Mouse (Mus musculus) lung, embryonic 15.5 days (tissue): Measurements from ENCODE around the gene Ppp1r15a. TPM values are rescaled to one million over a fixed set of nuclear protein-coding genes. Genes with fewer than 3 reads are reported as not detected.
A peak's percentile ranks its signal among the peaks of the same experiment; 100 is the strongest.

Experiments
- ATAC-seq: fragments of 200-750 bp; cut with Nextera tagmentation; 2 replicates; pipeline ENCODE4 v1.8.0; 2017; ENCODE audit warnings: moderate number of reproducible peaks, borderline replicate concordance; ENCODE audit not compliant: low FRiP score, low TSS enrichment; ENCODE audit errors: extremely low read depth
- H3K27ac ChIP-seq: fragments of 300-500 bp; sonication (generic); 2 replicates; pipeline ENCODE4 v1.5.1; 2015; ENCODE audit warnings: moderate library complexity, mild to moderate bottlenecking, inconsistent platforms
- H3K27me3 ChIP-seq: fragments of 300-500 bp; sonication (generic); 2 replicates; pipeline ENCODE4 v1.6.1; 2015; ENCODE audit warnings: inconsistent platforms
- H3K36me3 ChIP-seq: fragments of 300-500 bp; sonication (generic); 2 replicates; pipeline ENCODE4 v1.6.1; 2015; ENCODE audit warnings: inconsistent platforms
- H3K4me1 ChIP-seq: fragments of 300-500 bp; sonication (generic); 2 replicates; pipeline ENCODE4 v1.6.1; 2015; ENCODE audit warnings: inconsistent platforms
- H3K4me2 ChIP-seq: fragments of 300-500 bp; sonication (generic); 2 replicates; pipeline ENCODE4 v1.6.1; 2015; ENCODE audit warnings: inconsistent platforms, mild to moderate bottlenecking, moderate library complexity
- H3K4me3 ChIP-seq: fragments of 300-500 bp; sonication (generic); 2 replicates; pipeline ENCODE4 v1.5.1; 2015; ENCODE audit warnings: mild to moderate bottlenecking, inconsistent platforms
- H3K9ac ChIP-seq: fragments of 300-500 bp; sonication (generic); 2 replicates; pipeline ENCODE4 v1.6.1; 2015; ENCODE audit warnings: inconsistent platforms
- H3K9me3 ChIP-seq: fragments of 300-500 bp; sonication (generic); 2 replicates; pipeline ENCODE4 v1.6.1; 2016; ENCODE audit warnings: inconsistent platforms
- WGBS: fragments of 180-500 bp; shearing (Covaris S2); methylation state at CpG from one replicate; pipeline ENCODE4 v1.1.7; 2015; 5-methylcytosine and 5-hydroxymethylcytosine counted together
- polyA plus RNA-seq: library from polyadenylated mRNA; unstranded; fragments of >200 nt; fragmentation: Nextera tagmentation; extraction: Ambion mirVana; gene quantifications from 2 replicates; pipeline ENCODE4 v1.2.1, GENCODE M21; 2015

Gene Ppp1r15a
- 21.9 and 22.9 TPM in 2 replicates for polyA plus RNA-seq

DNA sequence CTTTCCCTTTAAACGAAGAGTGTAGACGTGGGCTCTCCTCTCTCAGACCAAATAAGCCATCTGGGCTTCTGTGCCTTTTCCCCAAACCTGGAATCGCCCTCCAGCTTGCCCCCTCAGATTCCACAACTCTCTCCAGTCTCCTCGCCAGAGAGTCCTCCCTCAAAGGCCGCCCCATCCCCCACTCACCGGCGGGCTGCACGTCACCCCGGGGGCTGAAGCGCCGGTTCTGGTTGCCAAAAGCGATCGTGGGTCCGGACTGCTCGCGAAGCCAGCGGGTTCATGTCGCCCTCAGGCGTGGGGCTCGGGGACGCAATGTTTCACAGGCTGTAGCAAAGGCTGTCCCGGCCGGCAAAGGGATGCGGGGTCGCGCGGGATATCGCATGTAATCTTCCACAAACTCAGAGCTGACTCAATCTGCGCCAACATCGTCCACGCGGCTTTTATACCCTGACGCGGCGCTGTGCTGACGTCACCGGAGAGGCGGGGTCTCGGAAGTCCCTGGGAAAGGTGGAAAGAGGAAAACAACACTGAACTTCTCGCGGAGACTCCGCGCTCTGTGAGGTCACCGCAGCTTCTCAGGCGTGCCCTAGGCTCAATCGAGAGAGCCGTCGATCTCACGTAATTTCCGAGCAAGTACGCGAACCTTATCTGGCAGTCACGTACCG, at the start of gene Ppp1r15a, which contains the start of gene Plekha4:
Gene Ppp1r15a (minus strand): TSS at position 460 of the 665 bp plus-strand sequence.
Gene Plekha4 (plus strand): TSS at position 522 of the 665 bp plus-strand sequence.
- ATAC-seq = peak; percentile 75
- Histone ChIP-seq H3K4me3 (peak within 1 kb of the TSS; percentile 84), H3K27ac (peak within 1 kb of the TSS; percentile 85), H3K4me1 (peaks cover 55% of the 10 kb centered on the region), H3K36me3 (peaks cover 4% of the 10 kb centered on the region; the same call in 1 of the 2 replicates), H3K9ac (peak within 1 kb of the TSS; percentile 92), H3K9me3 (no peaks in the 10 kb centered on the region), H3K4me2 (peak within 1 kb of the TSS; percentile 71), H3K27me3 (no peaks in the 10 kb centered on the region)
- under 1% methylated on average over 54 of the region's 54 CpGs for WGBS

DNA sequence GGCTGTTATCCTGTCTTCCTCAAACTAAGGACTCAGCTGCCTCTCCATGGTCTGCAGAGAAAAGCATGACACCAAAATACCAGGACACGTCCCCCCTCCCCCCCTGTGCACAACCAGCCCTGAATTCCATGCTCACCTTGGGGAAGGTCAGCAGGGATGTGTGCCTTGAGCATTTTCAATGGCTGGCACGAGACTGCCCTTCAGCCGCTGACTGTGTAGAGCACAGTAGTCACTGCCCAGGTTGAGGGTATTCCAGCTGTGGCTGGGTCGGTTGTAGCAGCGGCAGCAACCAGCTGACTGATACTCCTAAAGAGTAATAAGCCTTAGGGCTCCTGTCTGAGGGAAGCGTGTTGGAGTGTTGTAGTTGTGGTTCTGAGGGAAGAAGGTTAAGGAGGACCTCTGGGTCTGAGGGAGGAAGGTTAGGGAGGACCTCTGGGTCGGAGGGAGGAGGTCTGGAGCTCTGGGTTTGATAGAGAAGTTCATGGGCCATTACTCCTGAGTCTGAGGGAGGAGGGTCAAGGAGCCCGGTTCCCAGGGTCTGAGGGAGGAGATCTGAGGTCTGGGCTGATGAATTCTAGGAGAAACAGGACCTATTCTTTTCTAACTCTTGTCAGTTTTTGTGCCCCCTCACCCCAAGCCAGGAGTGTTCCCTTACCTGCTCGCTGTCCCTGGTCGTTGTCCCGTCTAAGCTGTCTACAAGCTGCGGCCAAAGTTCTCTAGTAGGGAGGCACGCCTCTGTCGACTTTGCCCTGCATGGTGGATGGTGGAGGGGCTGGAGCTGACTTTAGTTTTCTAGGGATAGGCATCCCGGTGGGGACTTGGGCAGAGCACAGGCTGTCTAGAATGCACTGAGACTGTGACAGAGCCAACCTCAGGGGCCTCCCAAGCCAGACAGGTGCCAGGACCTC, 48.7 kb upstream of the Ppp1r15a start:
- Histone ChIP-seq H3K4me3 (no peak overlapping the region), H3K9me3 (no peaks in the 10 kb centered on the region), H3K36me3 (peaks cover 30% of the 10 kb centered on the region), H3K4me1 (peaks cover 17% of the 10 kb centered on the region), H3K9ac (no peak overlapping the region), H3K27me3 (no peaks in the 10 kb centered on the region), H3K27ac (no peak overlapping the region), H3K4me2 (no peak overlapping the region)
- WGBS = 81% methylated on average over 15 of the region's 15 CpGs
- no peak for ATAC-seq

DNA sequence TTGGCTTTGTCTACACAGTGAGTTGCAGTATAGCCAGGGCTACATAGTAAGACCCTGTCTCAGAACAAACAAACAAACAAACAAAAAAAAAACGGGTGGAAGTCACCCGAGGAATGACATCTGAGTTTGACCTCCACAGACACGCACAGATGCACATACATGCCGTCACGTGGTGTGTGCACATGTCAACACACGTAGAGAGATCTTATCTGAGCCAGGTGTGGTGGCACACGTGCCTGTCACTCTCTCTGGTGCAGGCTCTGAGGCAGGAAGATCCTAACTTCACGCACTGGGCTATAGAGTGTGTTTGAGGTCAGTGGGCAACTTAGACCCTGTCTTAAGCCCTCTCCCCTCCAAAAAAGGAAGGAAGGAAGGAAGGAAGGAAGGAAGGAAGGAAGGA, 47.9 kb upstream of the Ppp1r15a start:
- H3K27me3 ChIP-seq = no peaks in the 10 kb centered on the region
- no peak overlapping the region for H3K27ac ChIP-seq
- no peak overlapping the region for H3K4me3 ChIP-seq
- H3K4me1 ChIP-seq = peaks cover 19% of the 10 kb centered on the region
- 54% methylated on average over 8 of the region's 8 CpGs for WGBS
- peaks cover 30% of the 10 kb centered on the region for H3K36me3 ChIP-seq
- no peaks in the 10 kb centered on the region for H3K9me3 ChIP-seq
- no peak overlapping the region for H3K4me2 ChIP-seq
- ATAC-seq = no peak
- no peak overlapping the region for H3K9ac ChIP-seq

DNA sequence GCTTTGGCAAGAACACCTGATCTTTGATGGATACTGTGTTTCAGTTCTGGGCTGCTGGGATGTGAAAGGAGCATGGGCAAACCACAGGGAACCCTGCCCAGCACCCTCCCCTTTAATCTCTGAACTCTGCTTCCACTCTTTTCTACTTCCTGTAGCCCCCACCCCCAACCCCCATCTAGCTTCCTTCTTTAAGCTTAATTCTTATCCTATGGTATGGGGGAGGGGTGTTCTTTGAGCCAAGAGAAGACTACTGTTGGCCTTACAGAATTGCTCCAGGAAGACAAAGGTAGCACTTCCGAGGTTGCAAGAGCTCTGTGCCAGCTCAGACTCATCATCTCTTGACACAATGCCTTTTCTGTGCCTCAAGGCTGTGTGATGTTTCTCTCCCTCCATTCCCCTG, 45.9 kb upstream of the Ppp1r15a start:
- Histone ChIP-seq H3K4me2 (peak overlapping the region; percentile 80; the same call in 1 of the 2 replicates), H3K9me3 (no peaks in the 10 kb centered on the region), H3K36me3 (peaks cover 17% of the 10 kb centered on the region), H3K27ac (no peak overlapping the region), H3K4me1 (peaks cover 29% of the 10 kb centered on the region), H3K9ac (no peak overlapping the region), H3K27me3 (no peaks in the 10 kb centered on the region), H3K4me3 (0 out of 2 replicates have a peak overlapping the region, but pooled peaks have one; percentile 69)
- no peak for ATAC-seq
- whole genome bisulfite sequencing = 35% methylated on average over 1 of the region's 1 CpGs

GRCm38 (mm10) chr7:45570103-45570741, 44.2 kb upstream of the Ppp1r15a start, which contains the start of gene Bcat2:
Gene Bcat2 (plus strand): TSS chr7:45570153.
- Histone ChIP-seq H3K36me3 (0 out of 2 replicates have a peak, but pooled peaks cover under 1% of the 10 kb centered on the region), H3K4me2 (peak within 1 kb of the TSS; percentile 80), H3K27ac (peak within 1 kb of the TSS; percentile 95), H3K4me3 (peak within 1 kb of the TSS; percentile 69), H3K9me3 (no peaks in the 10 kb centered on the region), H3K4me1 (peaks cover 29% of the 10 kb centered on the region), H3K27me3 (no peaks in the 10 kb centered on the region), H3K9ac (peak within 1 kb of the TSS; percentile 84)
- WGBS = 0% methylated on average over 40 of the region's 42 CpGs
- ATAC-seq = peak; percentile 62

DNA sequence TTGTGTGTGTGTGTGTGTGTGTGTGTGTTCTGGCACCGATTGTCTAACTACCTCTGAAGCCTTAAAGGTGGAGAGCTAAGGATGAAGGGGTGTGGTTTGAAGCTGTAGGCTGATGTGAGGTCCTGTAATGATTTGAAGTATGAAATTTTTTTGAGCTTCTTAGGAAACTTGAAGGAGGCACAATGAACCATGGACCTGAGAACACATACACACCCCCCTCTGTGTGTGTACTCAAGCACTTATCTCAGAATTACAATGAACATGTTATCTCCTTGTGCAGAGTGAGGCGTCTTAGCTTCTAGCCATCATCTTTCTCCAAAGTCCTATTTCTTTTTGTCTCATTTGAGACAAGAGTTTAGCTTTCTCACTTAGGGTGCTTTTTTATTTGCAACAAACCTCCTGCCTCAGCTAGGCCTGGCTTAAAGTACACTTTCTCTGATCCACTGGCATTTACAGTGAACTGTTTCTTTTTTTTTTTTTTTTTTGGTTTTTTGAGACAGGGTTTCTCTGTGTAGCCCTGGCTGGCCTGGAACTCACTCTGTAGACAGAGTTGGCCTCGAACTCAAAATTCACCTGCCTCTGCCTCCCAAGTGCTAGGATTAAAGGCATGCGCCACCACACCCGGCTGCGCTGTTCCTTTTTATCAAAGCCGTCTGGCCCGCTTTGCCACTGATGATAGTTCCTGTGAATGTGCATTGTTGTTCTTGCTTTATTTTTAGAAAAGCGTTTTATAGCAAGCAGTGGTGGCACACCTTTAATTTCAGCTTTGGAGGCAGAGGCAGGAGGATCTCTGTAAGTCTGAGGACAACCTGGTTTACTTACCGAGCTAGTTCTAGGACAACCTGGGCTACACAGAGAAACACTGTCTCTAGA, 42.8 kb upstream of the Ppp1r15a start:
- H3K9me3 ChIP-seq = no peaks in the 10 kb centered on the region
- H3K36me3 ChIP-seq = no peaks in the 10 kb centered on the region
- H3K4me2 ChIP-seq = peak overlapping the region; percentile 76
- H3K27ac ChIP-seq = peak overlapping the region; percentile 95
- H3K4me1 ChIP-seq = peaks cover 29% of the 10 kb centered on the region
- H3K4me3 ChIP-seq = peak overlapping the region; percentile 38
- 75% methylated on average over 10 of the region's 10 CpGs for WGBS
- H3K27me3 ChIP-seq = no peaks in the 10 kb centered on the region
- peak; percentile 5; the same call in 1 of the 2 replicates for ATAC-seq
- H3K9ac ChIP-seq = no peak overlapping the region; the same call in 1 of the 2 replicates

GRCm38 (mm10) chr7:45567780-45568516, 41.9 kb upstream of the Ppp1r15a start:
- under 1% methylated on average over 24 of the region's 24 CpGs for WGBS
- H3K27ac ChIP-seq = peak overlapping the region; percentile 95

GRCm38 (mm10) chr7:45567112-45567779, 41.2 kb upstream of the Ppp1r15a start:
- ATAC-seq = no peak
- Histone ChIP-seq H3K27me3 (no peaks in the 10 kb centered on the region), H3K36me3 (no peaks in the 10 kb centered on the region), H3K4me2 (peak overlapping the region; percentile 76), H3K9me3 (no peaks in the 10 kb centered on the region), H3K4me1 (peaks cover 30% of the 10 kb centered on the region), H3K9ac (0 out of 2 replicates have a peak overlapping the region, but pooled peaks have one; percentile 11), H3K4me3 (no peak overlapping the region), H3K27ac (peak overlapping the region; percentile 95)
- 68% methylated on average over 8 of the region's 8 CpGs for WGBS

More at GRCm38 (mm10) chr7:45567780-45568516, 41.9 kb upstream of the Ppp1r15a start:
- Histone ChIP-seq H3K4me2 (peak overlapping the region; percentile 76), H3K4me3 (peak overlapping the region; percentile 38), H3K36me3 (no peaks in the 10 kb centered on the region), H3K4me1 (peaks cover 29% of the 10 kb centered on the region), H3K9ac (peak overlapping the region; percentile 11), H3K27me3 (no peaks in the 10 kb centered on the region), H3K9me3 (no peaks in the 10 kb centered on the region)
- peak; percentile 97 for ATAC-seq

DNA sequence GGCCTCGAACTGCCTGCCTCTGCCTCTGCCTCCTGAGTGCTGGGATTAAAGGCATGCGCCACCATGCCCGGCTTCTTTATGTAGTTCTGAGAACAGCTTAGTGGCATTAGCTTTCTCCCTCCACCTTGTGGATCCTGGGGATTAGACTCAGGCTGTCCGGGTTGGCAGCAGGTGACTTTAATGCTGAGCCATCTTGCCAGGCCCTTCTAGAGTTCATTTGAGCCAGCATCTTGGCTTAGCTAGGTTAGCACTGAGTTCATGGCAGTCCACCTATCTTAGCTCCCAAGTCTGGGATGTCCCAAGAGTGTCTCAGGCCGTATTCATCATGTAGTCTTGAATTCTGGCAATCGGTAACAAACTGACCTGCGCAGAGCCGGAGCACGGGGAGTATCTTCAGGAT, 39.4 kb upstream of the Ppp1r15a start:
- Histone ChIP-seq H3K9me3 (no peaks in the 10 kb centered on the region), H3K27me3 (no peaks in the 10 kb centered on the region), H3K36me3 (no peaks in the 10 kb centered on the region), H3K4me1 (peaks cover 31% of the 10 kb centered on the region), H3K4me3 (no peak overlapping the region), H3K4me2 (no peak overlapping the region), H3K9ac (no peak overlapping the region), H3K27ac (no peak overlapping the region)
- no peak for ATAC-seq
- 86% methylated on average over 9 of the region's 9 CpGs for whole genome bisulfite sequencing

DNA sequence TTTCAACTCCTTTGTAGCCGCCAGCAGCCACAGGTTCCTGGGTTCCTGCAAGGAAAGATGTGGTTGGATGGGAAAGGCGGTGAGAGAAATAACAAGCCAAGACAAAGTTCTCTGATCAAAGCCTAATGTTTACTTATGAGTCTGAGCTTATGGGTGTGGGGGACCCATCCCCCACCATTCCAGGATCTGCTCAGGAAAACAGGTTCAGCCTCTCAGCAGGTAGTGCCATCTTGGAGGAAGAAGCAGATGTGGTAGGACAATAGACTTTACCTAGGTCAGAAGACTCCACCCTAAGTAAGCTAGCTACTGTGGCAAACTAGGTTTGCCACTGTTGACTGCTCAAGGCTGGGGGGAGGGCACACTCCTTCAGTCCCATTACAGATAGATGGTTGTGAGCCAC, 38.7 kb upstream of the Ppp1r15a start:
- H3K4me3 ChIP-seq = no peak overlapping the region
- no peaks in the 10 kb centered on the region for H3K36me3 ChIP-seq
- no peaks in the 10 kb centered on the region for H3K27me3 ChIP-seq
- 62% methylated on average over 2 of the region's 2 CpGs for WGBS
- H3K4me1 ChIP-seq = peaks cover 29% of the 10 kb centered on the region
- H3K9me3 ChIP-seq = no peaks in the 10 kb centered on the region
- no peak for ATAC-seq
- H3K9ac ChIP-seq = no peak overlapping the region
- no peak overlapping the region for H3K27ac ChIP-seq
- H3K4me2 ChIP-seq = no peak overlapping the region
